Mouse (Mus musculus): Measurements from ENCODE around the gene Dnajb14.

- TF ChIP-seq POLR2A (IDR thresholded peaks at IDR 0.05; ENCODE audit: low read depth, low read length) (peak; percentile 99), USF1 (IDR thresholded peaks at IDR 0.05; ENCODE audit: low read depth, low read length) (peak; percentile 97), CTCF (conservative IDR thresholded peaks at IDR 0.05 in 1 of 2, IDR thresholded peaks at IDR 0.05 in 1 of 2; ENCODE audit: low read depth in 2 of 2, low read length in 2 of 2) (no peak), MAX (IDR thresholded peaks at IDR 0.05; ENCODE audit: low read length) (peak; percentile 97), IRF4 (IDR thresholded peaks at IDR 0.05; ENCODE audit: low read depth, low read length) (peak; percentile 39)
These were observed 3.1 kb upstream of the Dnajb14 start, which contains the start of gene H2afz for GRCm38 (mm10) chr3:137864124-137864987.

All from CH12.LX (cell line).